Mouse (Mus musculus): Measurements from ENCODE around the gene Myo1e. TPM values are rescaled to one million over a fixed set of nuclear protein-coding genes. Genes with fewer than 3 reads are reported as not detected.
A peak's percentile ranks its signal among the peaks of the same experiment; 100 is the strongest.

Gene Myo1e
- polyA plus RNA-seq, 1 experiment from 2014 or later = 10.0 TPM

GRCm38 (mm10) chr9:70274887-70275555, 67.9 kb downstream of the Myo1e start:
- ATAC-seq (ENCODE audit: low FRiP score) (no peak), DNase-seq (ENCODE audit: low spot score) (no peak)
- no peak overlapping the region for H3K9ac ChIP-seq (ENCODE audit: low read depth, low read length)
- no peak overlapping the region for H3K27ac ChIP-seq (ENCODE audit: low read depth, low read length)
- no peaks in the 10 kb centered on the region for H3K36me3 ChIP-seq (ENCODE audit: control insufficient read depth, insufficient read depth, low read length)
- H3K4me2 ChIP-seq (replicated peaks; ENCODE audit: low read depth, low read length) = no peak overlapping the region
- no peaks in the 10 kb centered on the region for H3K9me3 ChIP-seq (ENCODE audit: control insufficient read depth, low read length)
- no peaks in the 10 kb centered on the region for H3K4me1 ChIP-seq (replicated peaks; ENCODE audit: control insufficient read depth, insufficient read depth, low read length)
- no peaks in the 10 kb centered on the region for H3K27me3 ChIP-seq (ENCODE audit: control insufficient read depth, insufficient read depth, low read length)
- 94% methylated on average over 12 of the region's 12 CpGs for WGBS
- H3K4me3 ChIP-seq (ENCODE audit: low read depth, low read length) = no peak overlapping the region

DNA sequence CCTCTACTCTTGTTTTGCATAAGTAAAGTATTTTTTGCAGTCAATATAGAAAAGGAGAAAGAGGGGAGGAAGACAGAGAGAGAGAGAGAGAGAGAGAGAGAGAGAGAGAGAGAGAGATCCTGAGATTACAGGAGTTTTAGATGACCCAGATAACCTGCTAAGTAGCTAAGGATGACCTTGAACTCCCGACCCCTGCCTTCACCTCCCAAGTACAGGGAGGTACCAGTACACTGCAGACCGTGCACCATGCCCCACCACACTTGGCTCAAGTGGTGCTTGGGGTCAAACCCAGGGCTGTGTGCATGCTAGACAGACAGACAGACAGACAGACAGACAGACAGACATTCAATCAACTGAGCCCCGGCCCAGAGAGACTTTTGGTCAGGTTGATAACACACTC, 69.9 kb downstream of the Myo1e start:
- H3K9ac ChIP-seq (ENCODE audit: low read depth, low read length) = no peak overlapping the region
- H3K9me3 ChIP-seq (ENCODE audit: control insufficient read depth, low read length) = no peaks in the 10 kb centered on the region
- no peak overlapping the region for H3K4me2 ChIP-seq (replicated peaks; ENCODE audit: low read depth, low read length)
- no peaks in the 10 kb centered on the region for H3K27me3 ChIP-seq (ENCODE audit: control insufficient read depth, insufficient read depth, low read length)
- no peak for ATAC-seq (ENCODE audit: low FRiP score)
- DNase-seq (ENCODE audit: low spot score) = no peak
- no peak overlapping the region for H3K4me3 ChIP-seq (ENCODE audit: low read depth, low read length)
- H3K4me1 ChIP-seq (replicated peaks; ENCODE audit: control insufficient read depth, insufficient read depth, low read length) = no peaks in the 10 kb centered on the region
- H3K36me3 ChIP-seq (ENCODE audit: control insufficient read depth, insufficient read depth, low read length) = no peaks in the 10 kb centered on the region
- 86% methylated on average over 3 of the region's 3 CpGs for WGBS
- H3K27ac ChIP-seq (ENCODE audit: low read depth, low read length) = no peak overlapping the region

GRCm38 (mm10) chr9:70277529-70277982, 70.4 kb downstream of the Myo1e start:
- no peak overlapping the region for H3K4me2 ChIP-seq (replicated peaks; ENCODE audit: low read depth, low read length)
- no peaks in the 10 kb centered on the region for H3K4me1 ChIP-seq (replicated peaks; ENCODE audit: control insufficient read depth, insufficient read depth, low read length)
- WGBS = 93% methylated on average over 11 of the region's 11 CpGs
- no peak overlapping the region for H3K4me3 ChIP-seq (ENCODE audit: low read depth, low read length)
- H3K9ac ChIP-seq (ENCODE audit: low read depth, low read length) = no peak overlapping the region
- H3K27ac ChIP-seq (ENCODE audit: low read depth, low read length) = no peak overlapping the region
- no peak for DNase-seq (ENCODE audit: low spot score)
- no peaks in the 10 kb centered on the region for H3K9me3 ChIP-seq (ENCODE audit: control insufficient read depth, low read length)
- no peaks in the 10 kb centered on the region for H3K27me3 ChIP-seq (ENCODE audit: control insufficient read depth, insufficient read depth, low read length)
- ATAC-seq (ENCODE audit: low FRiP score) = no peak
- H3K36me3 ChIP-seq (ENCODE audit: control insufficient read depth, insufficient read depth, low read length) = no peaks in the 10 kb centered on the region

GRCm38 (mm10) chr9:70281407-70281806, 74.3 kb downstream of the Myo1e start:
- H3K27ac ChIP-seq (ENCODE audit: low read depth, low read length) = no peak overlapping the region
- H3K27me3 ChIP-seq (ENCODE audit: control insufficient read depth, insufficient read depth, low read length) = no peaks in the 10 kb centered on the region
- DNase-seq (ENCODE audit: low spot score) = no peak
- H3K4me2 ChIP-seq (replicated peaks; ENCODE audit: low read depth, low read length) = no peak overlapping the region
- no peaks in the 10 kb centered on the region for H3K36me3 ChIP-seq (ENCODE audit: control insufficient read depth, insufficient read depth, low read length)
- no peak overlapping the region for H3K9ac ChIP-seq (ENCODE audit: low read depth, low read length)
- no peaks in the 10 kb centered on the region for H3K9me3 ChIP-seq (ENCODE audit: control insufficient read depth, low read length)
- no peaks in the 10 kb centered on the region for H3K4me1 ChIP-seq (replicated peaks; ENCODE audit: control insufficient read depth, insufficient read depth, low read length)
- H3K4me3 ChIP-seq (ENCODE audit: low read depth, low read length) = no peak overlapping the region
- ATAC-seq (ENCODE audit: low FRiP score) = no peak
- WGBS = 95% methylated on average over 8 of the region's 8 CpGs

DNA sequence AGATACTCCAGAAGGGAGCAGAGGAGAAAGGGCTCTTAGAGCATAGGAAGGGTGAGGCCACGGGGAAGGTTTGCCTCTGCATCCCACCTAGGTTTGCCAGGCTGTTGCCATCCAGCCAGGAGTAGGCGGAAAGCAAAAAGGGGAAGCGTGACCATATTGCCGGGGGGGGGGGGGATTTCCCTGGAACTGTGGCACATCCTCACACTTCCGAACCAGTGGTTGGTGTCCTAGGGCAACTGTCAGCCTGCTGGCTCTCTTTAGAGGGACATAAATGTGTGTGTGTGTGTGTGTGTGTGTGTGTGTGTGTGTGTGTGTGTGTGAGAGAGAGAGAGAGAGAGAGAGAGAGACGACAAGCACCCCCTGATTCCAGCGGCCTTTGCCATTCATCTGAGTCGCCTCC, 75.0 kb downstream of the Myo1e start:
- no peak for ATAC-seq (ENCODE audit: low FRiP score)
- H3K27me3 ChIP-seq (ENCODE audit: control insufficient read depth, insufficient read depth, low read length) = no peaks in the 10 kb centered on the region
- H3K9ac ChIP-seq (ENCODE audit: low read depth, low read length) = no peak overlapping the region
- no peak for DNase-seq (ENCODE audit: low spot score)
- H3K4me3 ChIP-seq (ENCODE audit: low read depth, low read length) = no peak overlapping the region
- H3K4me2 ChIP-seq (replicated peaks; ENCODE audit: low read depth, low read length) = no peak overlapping the region
- H3K36me3 ChIP-seq (ENCODE audit: control insufficient read depth, insufficient read depth, low read length) = no peaks in the 10 kb centered on the region
- no peak overlapping the region for H3K27ac ChIP-seq (ENCODE audit: low read depth, low read length)
- H3K9me3 ChIP-seq (ENCODE audit: control insufficient read depth, low read length) = no peaks in the 10 kb centered on the region
- H3K4me1 ChIP-seq (replicated peaks; ENCODE audit: control insufficient read depth, insufficient read depth, low read length) = no peaks in the 10 kb centered on the region
- 88% methylated on average over 7 of the region's 8 CpGs for WGBS

DNA sequence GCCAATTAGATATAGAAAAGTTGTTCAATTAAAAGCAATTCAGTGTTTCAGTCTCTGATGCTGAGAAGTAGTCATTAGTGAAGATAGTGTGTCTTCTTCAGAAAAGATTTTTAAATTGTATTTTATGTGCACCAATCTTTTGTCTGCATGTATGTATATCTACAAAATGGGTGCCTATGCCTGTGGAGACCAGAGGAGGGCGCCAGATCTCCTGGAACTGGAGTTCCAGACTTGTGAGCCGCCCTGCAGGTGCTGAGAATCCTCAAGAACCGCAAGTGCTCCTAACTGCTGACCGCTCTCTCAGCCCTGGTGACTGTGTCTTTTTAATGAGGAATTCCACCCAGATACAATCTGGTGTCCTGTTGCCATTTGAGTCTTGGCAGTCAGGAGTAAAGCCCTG, 76.0 kb downstream of the Myo1e start:
- Histone ChIP-seq H3K27ac (ENCODE audit: low read depth, low read length) (no peak overlapping the region), H3K27me3 (ENCODE audit: control insufficient read depth, insufficient read depth, low read length) (no peaks in the 10 kb centered on the region), H3K9me3 (ENCODE audit: control insufficient read depth, low read length) (no peaks in the 10 kb centered on the region), H3K4me1 (replicated peaks; ENCODE audit: control insufficient read depth, insufficient read depth, low read length) (no peaks in the 10 kb centered on the region), H3K36me3 (ENCODE audit: control insufficient read depth, insufficient read depth, low read length) (no peaks in the 10 kb centered on the region), H3K4me3 (ENCODE audit: low read depth, low read length) (no peak overlapping the region), H3K4me2 (replicated peaks; ENCODE audit: low read depth, low read length) (no peak overlapping the region), H3K9ac (ENCODE audit: low read depth, low read length) (no peak overlapping the region)
- no peak for DNase-seq (ENCODE audit: low spot score)
- ATAC-seq (ENCODE audit: low FRiP score) = no peak
- WGBS = 80% methylated on average over 4 of the region's 4 CpGs

- Histone ChIP-seq H3K4me2 (replicated peaks; ENCODE audit: low read depth, low read length) (no peak overlapping the region), H3K4me3 (ENCODE audit: low read depth, low read length) (no peak overlapping the region), H3K27me3 (ENCODE audit: control insufficient read depth, insufficient read depth, low read length) (no peaks in the 10 kb centered on the region), H3K9ac (ENCODE audit: low read depth, low read length) (no peak overlapping the region), H3K9me3 (ENCODE audit: control insufficient read depth, low read length) (no peaks in the 10 kb centered on the region), H3K27ac (ENCODE audit: low read depth, low read length) (no peak overlapping the region), H3K36me3 (ENCODE audit: control insufficient read depth, insufficient read depth, low read length) (no peaks in the 10 kb centered on the region), H3K4me1 (replicated peaks; ENCODE audit: control insufficient read depth, insufficient read depth, low read length) (no peaks in the 10 kb centered on the region)
- 85% methylated on average over 7 of the region's 7 CpGs for WGBS
- ATAC-seq (ENCODE audit: low FRiP score) = no peak
- no peak for DNase-seq (ENCODE audit: low spot score)
Observed at GRCm38 (mm10) chr9:70284584-70285140, 77.5 kb downstream of the Myo1e start.

DNA sequence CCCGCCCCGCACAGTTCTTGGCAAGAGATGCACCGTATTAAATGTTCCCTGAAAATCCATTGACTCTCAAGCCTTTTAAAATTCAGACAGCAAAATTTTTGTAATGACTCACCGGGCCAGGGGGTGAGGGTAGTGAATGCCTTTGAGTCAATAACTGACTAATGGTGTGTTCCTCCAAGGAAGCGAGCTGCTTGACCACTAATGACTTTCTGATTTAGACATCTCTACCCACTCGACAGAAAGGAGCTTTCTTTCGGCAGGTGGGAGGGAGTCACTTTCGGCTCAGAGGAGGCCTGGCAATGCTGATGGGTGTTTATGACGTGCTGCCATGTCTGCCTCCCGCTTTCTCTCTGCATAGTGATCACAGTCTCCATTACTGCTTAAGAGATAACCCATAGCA, 83.6 kb downstream of the Myo1e start:
- Histone ChIP-seq H3K4me2 (replicated peaks; ENCODE audit: low read depth, low read length) (no peak overlapping the region), H3K36me3 (ENCODE audit: control insufficient read depth, insufficient read depth, low read length) (no peaks in the 10 kb centered on the region), H3K4me1 (replicated peaks; ENCODE audit: control insufficient read depth, insufficient read depth, low read length) (no peaks in the 10 kb centered on the region), H3K9me3 (ENCODE audit: control insufficient read depth, low read length) (no peaks in the 10 kb centered on the region), H3K27ac (ENCODE audit: low read depth, low read length) (no peak overlapping the region), H3K9ac (ENCODE audit: low read depth, low read length) (no peak overlapping the region), H3K27me3 (ENCODE audit: control insufficient read depth, insufficient read depth, low read length) (no peaks in the 10 kb centered on the region), H3K4me3 (ENCODE audit: low read depth, low read length) (no peak overlapping the region)
- no peak for DNase-seq (ENCODE audit: low spot score)
- ATAC-seq (ENCODE audit: low FRiP score) = no peak
- 57% methylated on average over 10 of the region's 10 CpGs for WGBS

- Histone ChIP-seq H3K36me3 (ENCODE audit: control insufficient read depth, insufficient read depth, low read length) (no peaks in the 10 kb centered on the region), H3K27ac (ENCODE audit: low read depth, low read length) (peak overlapping the region; percentile 54; the same call in 1 of the 2 replicates), H3K9me3 (ENCODE audit: control insufficient read depth, low read length) (no peaks in the 10 kb centered on the region), H3K27me3 (ENCODE audit: control insufficient read depth, insufficient read depth, low read length) (no peaks in the 10 kb centered on the region), H3K4me2 (replicated peaks; ENCODE audit: low read depth, low read length) (no peak overlapping the region), H3K9ac (ENCODE audit: low read depth, low read length) (no peak overlapping the region), H3K4me1 (replicated peaks; ENCODE audit: control insufficient read depth, insufficient read depth, low read length) (no peaks in the 10 kb centered on the region; the same call in 1 of the 2 replicates), H3K4me3 (ENCODE audit: low read depth, low read length) (no peak overlapping the region)
- DNase-seq (ENCODE audit: low spot score) (peak; percentile 39), ATAC-seq (ENCODE audit: low FRiP score) (no peak)
- WGBS = 7% methylated on average over 2 of the region's 2 CpGs
Observed at GRCm38 (mm10) chr9:70296916-70297315, 89.8 kb downstream of the Myo1e start.

Data from hindbrain, embryonic 11.5 days (tissue).